Mouse (Mus musculus) erythroblast, embryonic 14.5 days (primary cell): ENCODE results near the gene Zfp11. TPM values are rescaled to one million over a fixed set of nuclear protein-coding genes. Genes with fewer than 3 reads are reported as not detected.
"Not testable (repeated sequence)": the region's sequence is repeated elsewhere in the genome, so short reads cannot be mapped to it uniquely, and the experiment has no call there.

Source experiments
- H3K27me3 ChIP-seq: 2 replicates; pipeline ENCODE4 v1.6.1; 2012; ENCODE audit warnings: inconsistent platforms; ENCODE audit not compliant: control insufficient read depth
- H3K36me3 ChIP-seq: 2 replicates; pipeline ENCODE4 v1.6.1; 2012; ENCODE audit warnings: mild to moderate bottlenecking, inconsistent platforms; ENCODE audit not compliant: control insufficient read depth
- H3K4me1 ChIP-seq: 2 replicates; pipeline ENCODE4 v1.6.1; 2012; ENCODE audit warnings: inconsistent platforms; ENCODE audit not compliant: control insufficient read depth
- H3K4me3 ChIP-seq: replicated peaks from 2 replicates; pipeline ENCODE3; 2012; ENCODE audit warnings: moderate library complexity, mild to moderate bottlenecking, inconsistent platforms
- H3K9me3 ChIP-seq: 2 replicates; pipeline ENCODE4 v1.6.1; 2012; ENCODE audit warnings: low read length, inconsistent platforms, mixed read lengths; ENCODE audit not compliant: control insufficient read depth
- GATA1 ChIP-seq: IDR thresholded peaks from 2 replicates; pipeline ENCODE4 v1.6.1; 2012; ENCODE audit warnings: low read length, inconsistent platforms, mixed read lengths
- TAL1 ChIP-seq: IDR thresholded peaks from 3 replicates; pipeline ENCODE4 v1.6.1; 2012; ENCODE audit warnings: low read length, inconsistent platforms, mixed read lengths
- polyA plus RNA-seq: library from polyadenylated mRNA; stranded (reverse); fragments of >175 nt; gene quantifications from 2 replicates; pipeline ENCODE4 v1.2.3, GENCODE M21; 2012

Gene Zfp11
- polyA plus RNA-seq, 1 experiment = 0.01 TPM

DNA sequence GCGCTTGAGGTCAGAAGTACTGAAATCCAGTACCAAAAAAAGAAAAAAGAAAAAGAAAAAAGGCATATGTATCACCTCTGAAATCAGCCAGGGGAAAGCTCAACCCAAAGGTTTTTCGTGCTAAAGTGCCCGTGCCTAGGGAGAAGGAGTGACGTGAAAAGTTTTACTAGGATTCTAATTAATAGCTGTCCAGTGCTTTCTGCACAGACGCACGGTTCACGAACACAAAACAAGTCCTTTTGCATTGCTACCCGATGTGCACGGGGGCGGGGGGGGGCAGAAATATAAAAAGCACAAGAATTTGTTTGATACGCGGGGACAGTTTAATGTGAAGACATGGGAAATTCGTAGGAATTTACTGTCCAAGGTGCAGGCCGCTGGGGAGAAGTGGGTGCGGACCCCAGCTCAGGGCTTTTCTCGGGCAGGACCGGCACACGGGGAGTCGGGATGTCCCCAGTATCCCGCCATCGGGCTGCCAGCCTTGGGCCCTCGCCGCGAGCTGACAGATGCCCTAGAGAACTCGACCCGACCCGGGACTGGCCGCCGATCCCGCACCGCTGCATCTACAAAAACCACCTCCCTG, 355 bp downstream of the Zfp11 start:
- H3K9me3 ChIP-seq = no peaks in the 10 kb centered on the region
- H3K4me1 ChIP-seq = peaks cover 14% of the 10 kb centered on the region
- H3K4me3 ChIP-seq = peak overlapping the region; percentile 83
- no peaks in the 10 kb centered on the region for H3K36me3 ChIP-seq
- no peaks in the 10 kb centered on the region for H3K27me3 ChIP-seq
- TF ChIP-seq TAL1 (no peak), GATA1 (no peak)

DNA sequence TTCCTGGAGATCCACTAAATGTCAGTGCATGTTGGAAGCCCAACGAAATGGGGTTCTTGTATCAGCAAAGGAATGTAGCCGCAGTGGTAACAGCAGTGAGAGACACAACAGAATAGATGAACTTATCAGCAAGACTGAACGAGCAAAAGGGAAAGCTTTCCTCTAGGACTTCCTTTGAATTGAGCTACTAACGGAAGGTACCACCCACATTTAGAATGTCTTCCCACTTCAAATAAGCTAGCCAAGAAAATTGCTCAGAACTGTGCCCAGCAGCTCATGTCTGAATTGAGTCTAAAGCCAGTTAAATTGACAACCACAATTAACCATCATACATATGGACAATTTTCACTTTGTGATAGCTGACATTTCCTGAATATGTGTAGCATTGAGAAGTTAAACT, 2.0 kb downstream of the Zfp11 start:
- Histone ChIP-seq H3K4me3 (no peak overlapping the region), H3K27me3 (no peaks in the 10 kb centered on the region), H3K36me3 (no peaks in the 10 kb centered on the region), H3K4me1 (peaks cover 14% of the 10 kb centered on the region), H3K9me3 (no peaks in the 10 kb centered on the region)
- no peak for TF ChIP-seq GATA1
- TF ChIP-seq TAL1 = no peak

DNA sequence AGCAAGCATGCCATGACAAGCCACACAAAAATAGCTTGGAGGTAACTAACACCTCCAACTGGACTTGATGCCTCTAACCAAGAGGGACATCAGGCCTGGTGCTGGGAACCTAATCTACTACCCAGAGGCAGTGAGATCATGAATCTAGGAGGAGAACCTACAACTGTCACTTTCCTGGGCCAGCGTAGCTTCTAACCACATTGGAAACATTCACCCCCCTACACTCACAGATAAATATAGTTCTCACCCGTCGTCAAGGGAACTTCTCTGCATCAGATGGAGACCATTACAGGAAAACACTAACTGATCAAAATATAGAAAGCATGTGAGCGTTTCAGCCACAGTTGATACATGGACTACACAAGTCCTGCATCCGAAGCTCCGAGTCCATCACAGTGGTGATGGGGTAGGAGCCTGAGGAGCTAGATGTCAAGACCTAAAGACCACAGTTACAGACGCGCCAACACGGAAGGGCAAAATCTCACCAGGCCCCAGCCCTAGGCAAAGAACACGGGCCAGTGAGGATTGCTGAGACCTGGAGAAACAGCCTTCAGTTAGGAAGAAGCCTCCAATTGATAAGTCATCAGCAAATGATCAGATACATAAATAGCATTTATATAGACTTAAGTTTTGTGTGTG, 3.5 kb downstream of the Zfp11 start:
- H3K9me3 ChIP-seq = no peaks in the 10 kb centered on the region
- no peaks in the 10 kb centered on the region for H3K27me3 ChIP-seq
- H3K36me3 ChIP-seq = no peaks in the 10 kb centered on the region
- TF ChIP-seq TAL1 (no peak), GATA1 (no peak)
- peaks cover 14% of the 10 kb centered on the region for H3K4me1 ChIP-seq
- H3K4me3 ChIP-seq = no peak overlapping the region

DNA sequence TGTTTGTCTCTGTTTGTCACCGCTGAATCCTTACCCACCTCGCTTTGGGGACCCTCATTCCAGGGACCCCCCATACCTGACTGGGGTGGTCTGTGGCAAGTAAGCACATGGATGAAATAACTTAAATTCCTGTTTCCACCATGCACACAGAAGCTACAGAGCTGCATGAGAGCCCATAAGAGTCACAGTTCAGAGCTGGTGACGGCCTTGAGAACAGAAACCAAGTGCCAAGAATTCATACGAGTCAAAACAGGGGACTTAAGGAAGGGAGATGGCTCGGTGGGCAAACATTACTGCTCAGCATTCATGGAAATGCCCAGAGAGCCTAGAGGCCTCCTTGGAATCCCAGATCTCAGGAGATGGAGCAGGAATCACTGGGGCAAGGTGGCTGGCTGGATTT, 5.8 kb downstream of the Zfp11 start:
- Histone ChIP-seq H3K9me3 (no peaks in the 10 kb centered on the region), H3K27me3 (no peaks in the 10 kb centered on the region), H3K4me3 (no peak overlapping the region), H3K36me3 (peaks cover 6% of the 10 kb centered on the region), H3K4me1 (peaks cover 2% of the 10 kb centered on the region)
- TF ChIP-seq TAL1 (no peak), GATA1 (no peak)

DNA sequence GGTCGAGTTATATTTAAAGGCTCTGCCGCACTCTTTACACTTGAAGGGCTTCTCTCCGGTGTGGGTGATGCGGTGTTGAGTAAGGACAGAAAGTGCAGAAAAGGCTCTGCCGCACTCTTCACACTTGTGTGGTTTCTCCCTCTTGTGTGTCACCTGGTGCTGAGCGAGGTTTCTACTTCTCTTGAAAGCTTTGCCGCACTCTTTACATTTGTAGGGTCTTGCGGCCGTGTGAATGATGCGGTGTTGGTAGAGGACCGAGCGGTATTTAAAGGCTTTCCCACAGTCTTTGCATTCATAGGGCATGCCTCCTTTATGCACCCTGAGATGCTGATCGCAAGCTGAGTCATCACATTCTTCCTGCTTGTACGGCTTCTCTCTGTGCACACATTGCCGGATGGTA, 12.0 kb downstream of the Zfp11 start:
- TF ChIP-seq TAL1 (no peak), GATA1 (no peak)
- Histone ChIP-seq H3K4me3 (no peak overlapping the region), H3K4me1 (no peaks in the 10 kb centered on the region), H3K36me3 (peaks cover 27% of the 10 kb centered on the region), H3K9me3 (no peaks in the 10 kb centered on the region), H3K27me3 (no peaks in the 10 kb centered on the region)

DNA sequence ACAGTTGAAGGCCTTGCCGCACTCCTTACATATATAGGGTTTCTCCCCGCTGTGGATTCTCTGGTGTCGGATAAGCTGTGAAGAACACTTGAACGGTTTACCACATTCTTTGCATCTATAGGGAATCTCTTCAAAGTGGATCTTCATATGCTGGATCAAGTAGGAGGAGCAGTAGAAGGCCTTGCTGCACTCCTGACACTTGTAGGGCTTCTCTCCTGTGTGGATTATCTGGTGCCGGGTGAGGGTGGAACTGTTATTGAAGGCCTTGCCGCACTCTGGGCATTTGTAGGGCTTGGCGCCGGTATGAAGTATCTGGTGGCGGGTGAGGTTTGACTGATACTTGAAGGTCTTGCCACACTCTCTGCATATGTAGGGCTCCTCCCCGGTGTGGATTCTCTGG, 12.9 kb downstream of the Zfp11 start:
- no peaks in the 10 kb centered on the region for H3K27me3 ChIP-seq

DNA sequence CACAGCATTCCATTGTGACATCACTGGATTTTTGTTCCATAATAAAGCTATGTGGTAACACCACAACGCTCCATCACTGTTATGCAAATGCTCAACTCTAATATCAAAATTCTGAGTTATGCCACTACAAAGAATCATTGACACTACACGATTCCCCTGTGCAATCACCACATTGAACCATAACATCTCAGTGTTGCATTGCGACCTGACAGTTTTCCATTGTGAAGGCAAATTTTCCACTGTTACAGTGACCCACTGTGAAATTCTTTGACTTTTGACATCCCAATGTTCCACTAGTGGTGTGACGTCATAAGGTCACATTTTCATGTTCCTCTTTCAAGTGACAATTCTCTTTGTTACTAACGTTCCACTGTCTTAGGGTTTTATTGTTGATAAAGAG, 19.0 kb downstream of the Zfp11 start:
- Histone ChIP-seq H3K4me1 (no peaks in the 10 kb centered on the region), H3K4me3 (no peak overlapping the region), H3K9me3 (no peaks in the 10 kb centered on the region), H3K36me3 (no peaks in the 10 kb centered on the region), H3K27me3 (no peaks in the 10 kb centered on the region)
- no peak for TF ChIP-seq TAL1
- TF ChIP-seq GATA1 = no peak

More for the DNA sequence above, 12.9 kb downstream of the Zfp11 start:
- Histone ChIP-seq H3K4me1 (no peaks in the 10 kb centered on the region), H3K36me3 (peaks cover 27% of the 10 kb centered on the region), H3K4me3 (no peak overlapping the region), H3K9me3 (no peaks in the 10 kb centered on the region)
- TF ChIP-seq GATA1 = no peak
- no peak for TF ChIP-seq TAL1

DNA sequence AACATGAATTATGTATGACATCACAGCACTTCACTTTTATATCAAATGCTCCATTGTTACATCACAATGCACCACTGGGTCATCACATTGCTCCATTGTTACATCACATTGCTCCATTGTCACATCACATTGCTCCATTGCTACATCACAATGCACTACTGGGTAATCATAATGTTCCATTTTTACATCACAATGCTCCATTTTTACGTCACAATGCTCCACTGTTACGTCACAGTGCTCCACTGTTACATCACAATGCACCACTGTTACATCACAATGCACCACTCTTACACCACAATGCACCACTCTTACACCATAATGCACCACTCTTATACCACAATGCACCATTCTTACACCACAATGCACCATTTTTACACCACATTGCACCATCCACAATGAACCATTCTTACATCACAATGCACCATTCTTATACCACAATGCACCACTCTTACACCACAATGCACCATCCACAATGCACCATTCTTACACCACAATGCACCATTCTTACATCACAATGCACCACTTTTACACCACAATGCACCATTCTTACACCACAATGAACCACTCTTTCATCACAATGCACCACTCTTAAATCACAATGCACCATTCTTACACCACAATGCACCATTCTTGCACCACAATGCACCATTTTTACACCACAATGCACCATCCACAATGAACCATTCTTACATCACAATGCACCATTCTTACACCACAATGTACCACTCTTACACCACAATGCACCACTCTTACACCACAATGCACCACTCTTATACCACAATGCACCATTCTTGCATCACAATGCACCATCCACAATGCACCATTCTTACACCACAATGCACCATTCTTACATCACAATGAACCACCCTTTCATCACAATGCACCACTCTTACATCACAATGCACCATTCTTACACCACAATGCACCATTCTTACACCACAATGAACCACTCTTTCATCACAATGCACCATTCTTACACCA, 37.3 kb downstream of the Zfp11 start:
- not testable (repeated sequence) for H3K36me3 ChIP-seq, H3K4me3 ChIP-seq, H3K27me3 ChIP-seq, H3K9me3 ChIP-seq, H3K4me1 ChIP-seq

DNA sequence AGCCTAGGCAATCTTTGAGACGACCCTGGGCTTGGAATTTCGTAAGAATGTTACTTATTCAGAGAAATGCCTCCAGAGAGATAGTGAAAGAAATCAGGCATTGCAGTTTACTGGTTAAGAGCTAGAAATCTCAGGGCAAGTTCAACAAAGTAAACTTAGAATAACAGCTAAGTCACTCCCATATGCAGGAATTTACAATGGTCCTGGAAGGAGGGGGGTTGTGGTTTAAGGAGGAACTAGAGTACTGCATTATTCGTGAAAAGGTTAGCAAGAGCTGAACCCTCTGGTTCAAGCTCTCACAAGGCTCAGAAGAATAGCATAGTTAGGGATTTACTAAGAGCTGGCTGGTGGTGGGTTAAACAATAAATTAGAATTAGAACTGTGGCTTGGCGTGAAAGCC, 43.3 kb downstream of the Zfp11 start:
- not testable (repeated sequence) for H3K9me3 ChIP-seq, H3K36me3 ChIP-seq, H3K4me1 ChIP-seq, H3K4me3 ChIP-seq, H3K27me3 ChIP-seq
